Mouse (Mus musculus) heart, adult 2 months (tissue): ENCODE data around the gene Ppp1r35. TPM values are rescaled to one million over a fixed set of nuclear protein-coding genes. Genes with fewer than 3 reads are reported as not detected.
A peak's percentile ranks its signal among the peaks of the same experiment; 100 is the strongest.

Experiments used
- DNase-seq, 2 experiments: peaks; one replicate each; pipeline ENCODE4 v3.0.0; 2021
- H3K27ac ChIP-seq: fragments of 200-600 bp; 2 replicates; pipeline ENCODE4 v1.8.1; 2022
- H3K27me3 ChIP-seq: fragments of 200-500 bp; 2 replicates; pipeline ENCODE4 v1.6.1; 2012; ENCODE audit warnings: mild to moderate bottlenecking, low read length, inconsistent platforms, mixed read lengths; ENCODE audit not compliant: control insufficient read depth, insufficient read depth
- H3K36me3 ChIP-seq: fragments of 200-500 bp; 2 replicates; pipeline ENCODE4 v1.6.1; 2012; ENCODE audit warnings: low read length, inconsistent platforms; ENCODE audit not compliant: control insufficient read depth, insufficient read depth
- H3K4me1 ChIP-seq: fragments of 200-500 bp; 2 replicates; pipeline ENCODE4 v1.6.1; 2011; ENCODE audit warnings: low read length; ENCODE audit not compliant: control insufficient read depth, insufficient read depth
- H3K4me3 ChIP-seq: fragments of 200-600 bp; 2 replicates; pipeline ENCODE4 v1.8.1; 2022
- H3K79me2 ChIP-seq: fragments of 200-500 bp; replicated peaks from 2 replicates; pipeline ENCODE4 v1.6.1; 2012; ENCODE audit warnings: mild to moderate bottlenecking, inconsistent platforms, low read length, moderate library complexity, mixed read lengths; ENCODE audit not compliant: control insufficient read depth, insufficient read depth
- H3K9ac ChIP-seq: fragments of 200-500 bp; 2 replicates; pipeline ENCODE4 v1.6.1; 2012; ENCODE audit warnings: low read depth, mild to moderate bottlenecking, control low read depth, inconsistent platforms, low read length, mixed read lengths
- CTCF ChIP-seq: fragments of 200-600 bp; IDR thresholded peaks from 2 replicates; pipeline ENCODE4 v1.8.1; 2022; ENCODE audit warnings: antibody characterized with exemption, mild to moderate bottlenecking, moderate library complexity
- EP300 ChIP-seq: fragments of 200-500 bp; IDR thresholded peaks from 2 replicates; pipeline ENCODE4 v1.6.1; 2011; ENCODE audit warnings: low read depth, low read length, control low read depth; ENCODE audit not compliant: insufficient read depth
- POLR2A ChIP-seq: fragments of 200-500 bp; IDR thresholded peaks from 2 replicates; pipeline ENCODE4 v1.6.1; 2011; ENCODE audit warnings: mild to moderate bottlenecking, low read depth, low read length, control low read depth; ENCODE audit not compliant: insufficient read depth
- WGBS: fragments of 180-500 bp; shearing (Covaris S2); methylation state at CpG from one replicate; pipeline ENCODE4 v1.1.7; 2018; 5-methylcytosine and 5-hydroxymethylcytosine counted together
- intact Hi-C: fragments of 180-260 bp; cut with DNase I; formaldehyde crosslinking; loops from one replicate; pipeline ENCODE4 v1.15.1; 2025
- long read RNA-seq: library from polyadenylated mRNA; stranded (forward); transcript quantifications from one replicate; pipeline ENCODE4 v2.0.0, GENCODE M21; 2021
- polyA plus RNA-seq: library from polyadenylated mRNA; depleted of rRNA; stranded (reverse); fragments of >200 nt; gene quantifications from 2 replicates; pipeline ENCODE4 v1.2.3, GENCODE M21; 2012; rRNA removed
- total RNA-seq, 2 experiments: library from RNA; stranded (reverse); gene quantifications; 2 replicates each; pipeline ENCODE4 v1.2.3; 2021

The Ppp1r35 gene
- total RNA-seq (10 to 100 TPM in 1 of 2 experiments, 1 to 10 TPM in 1; 7.4 to 10.8 TPM), polyA plus RNA-seq (6.8 and 12.0 TPM in 2 replicates)
- long read RNA-seq, transcript Ppp1r35-201 (4 exons, 956 nt): major isoform, 11 of 16 reads
- long read RNA-seq, partial matches to known transcripts: 3 of 16 reads
- long read RNA-seq, other reads (novel, unspliced or antisense): 2 of 16 reads

DNA sequence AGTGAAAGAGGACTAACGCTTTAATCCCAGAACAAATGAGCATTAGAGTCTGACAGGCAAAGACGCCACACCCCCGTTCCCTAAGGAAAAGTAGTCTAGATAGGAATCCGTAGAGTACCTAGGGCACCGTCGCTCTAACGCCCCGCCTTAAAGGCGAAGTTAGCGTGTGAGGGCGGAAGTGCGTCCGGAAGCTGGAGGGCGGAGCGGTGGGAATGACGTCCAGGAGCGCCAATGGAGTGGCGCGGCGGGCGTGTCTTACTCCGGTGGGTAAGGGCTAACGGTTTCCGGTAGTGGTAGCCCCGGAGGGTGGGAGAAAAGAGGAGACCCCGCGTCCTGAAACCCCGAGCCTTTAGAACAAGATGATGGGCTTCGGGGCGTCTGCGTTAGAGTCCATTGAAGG is at the start of gene Ppp1r35:
Gene Ppp1r35, plus strand, starts transcription at position 215 of the 400 bp plus-strand sequence.
- peak within 1 kb of the TSS; percentile 92 for H3K27ac ChIP-seq
- under 1% methylated on average over 31 of the region's 31 CpGs for WGBS
- peak; percentile 97 to 99 for DNase-seq
- 0 out of 2 replicates have a peak, but pooled peaks cover 3% of the 10 kb centered on the region for H3K36me3 ChIP-seq
- peak within 1 kb of the TSS; percentile 82 for H3K9ac ChIP-seq
- peaks cover 3% of the 10 kb centered on the region for H3K4me1 ChIP-seq
- no peaks in the 10 kb centered on the region for H3K27me3 ChIP-seq
- TF ChIP-seq POLR2A (peak; percentile 72), EP300 (0 out of 2 replicates have a peak, but pooled peaks have one; percentile 70), CTCF (no peak)
- H3K4me3 ChIP-seq: peak within 1 kb of the TSS; percentile 70
- no peaks in the 10 kb centered on the region for H3K79me2 ChIP-seq
- intact Hi-C loops: no loop called here

DNA sequence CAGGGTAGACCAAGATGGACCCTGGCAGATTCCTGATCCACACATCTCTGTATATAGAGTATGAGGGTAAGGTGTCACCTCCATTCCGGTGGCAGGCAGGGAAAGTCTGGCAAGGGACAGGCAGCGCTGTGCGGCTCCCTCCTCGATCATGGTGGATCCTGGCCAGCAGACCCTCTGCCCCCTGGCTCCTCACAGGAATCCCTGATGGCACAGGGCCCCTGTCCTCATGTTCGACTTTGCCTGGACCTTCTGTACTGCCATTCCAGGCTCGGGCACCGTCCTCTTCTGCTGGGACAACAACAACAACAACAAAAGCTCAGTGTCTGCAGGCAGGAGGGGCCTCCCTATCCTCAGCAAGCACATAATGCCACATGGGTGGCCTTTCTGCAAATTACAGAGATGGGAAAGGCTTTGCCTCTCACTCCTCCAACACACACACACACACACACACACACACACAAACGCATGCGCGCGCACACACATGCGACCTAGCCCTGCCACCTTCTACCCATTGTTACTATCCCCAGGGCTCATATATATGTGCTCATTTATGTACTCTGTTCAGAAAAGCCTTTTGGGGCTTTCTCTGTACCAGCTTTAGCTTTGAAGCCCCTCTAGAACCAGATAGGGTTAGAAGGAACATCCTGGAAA is 44.9 kb upstream of the Ppp1r35 start:
- H3K79me2 ChIP-seq: no peaks in the 10 kb centered on the region
- H3K27ac ChIP-seq: no peak overlapping the region
- no peak overlapping the region for H3K4me3 ChIP-seq
- no peaks in the 10 kb centered on the region for H3K4me1 ChIP-seq
- DNase-seq: no peak
- 90% methylated on average over 12 of the region's 12 CpGs for WGBS
- intact Hi-C loops: no loop called here
- TF ChIP-seq EP300 (no peak), CTCF (no peak), POLR2A (no peak)
- no peaks in the 10 kb centered on the region for H3K36me3 ChIP-seq
- no peaks in the 10 kb centered on the region for H3K27me3 ChIP-seq
- no peak overlapping the region for H3K9ac ChIP-seq

DNA sequence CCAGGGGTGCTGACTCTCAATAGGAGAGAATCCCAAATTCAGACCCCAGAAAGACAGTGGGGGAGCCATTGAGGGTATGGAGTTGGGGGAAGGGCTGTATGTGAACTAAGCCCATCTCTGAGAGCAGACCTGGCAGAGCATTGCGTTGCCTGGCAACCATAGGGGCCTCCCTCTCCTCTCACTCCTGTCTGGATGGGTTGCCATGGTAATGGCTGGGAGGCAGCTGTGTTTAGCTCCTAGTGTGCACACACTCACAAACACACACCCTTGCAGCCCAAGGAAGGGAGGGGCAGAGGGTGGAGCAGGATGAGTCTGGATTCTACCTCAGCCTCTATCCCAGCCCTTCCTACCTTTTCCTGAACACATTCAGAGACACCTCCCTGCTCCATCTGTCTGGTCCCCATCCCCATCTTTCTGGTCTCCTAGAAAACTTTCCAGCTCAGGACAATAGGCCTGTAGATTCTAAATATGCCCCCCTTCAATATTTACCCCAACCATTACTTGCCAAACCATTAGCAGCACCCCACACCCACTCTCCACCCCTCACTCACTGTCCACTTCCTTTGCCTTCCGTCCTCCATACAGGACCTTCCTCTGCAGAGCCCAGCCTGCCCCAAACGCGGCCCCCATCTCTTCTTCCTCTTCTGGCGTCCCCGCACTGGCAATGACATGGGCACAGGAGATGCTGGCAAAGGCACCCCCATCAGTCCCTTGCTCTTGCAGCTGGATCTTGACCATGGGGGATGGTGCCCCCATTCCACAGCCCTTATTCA is 44.2 kb upstream of the Ppp1r35 start:
- no peaks in the 10 kb centered on the region for H3K79me2 ChIP-seq
- WGBS: 72% methylated on average over 6 of the region's 6 CpGs
- H3K36me3 ChIP-seq: no peaks in the 10 kb centered on the region
- DNase-seq: no peak
- H3K9ac ChIP-seq: no peak overlapping the region
- no peak overlapping the region for H3K4me3 ChIP-seq
- intact Hi-C loops: no loop called here
- H3K27me3 ChIP-seq: no peaks in the 10 kb centered on the region
- no peak overlapping the region for H3K27ac ChIP-seq
- no peaks in the 10 kb centered on the region for H3K4me1 ChIP-seq
- no peak for TF ChIP-seq EP300
- TF ChIP-seq POLR2A: no peak
- TF ChIP-seq CTCF: no peak

DNA sequence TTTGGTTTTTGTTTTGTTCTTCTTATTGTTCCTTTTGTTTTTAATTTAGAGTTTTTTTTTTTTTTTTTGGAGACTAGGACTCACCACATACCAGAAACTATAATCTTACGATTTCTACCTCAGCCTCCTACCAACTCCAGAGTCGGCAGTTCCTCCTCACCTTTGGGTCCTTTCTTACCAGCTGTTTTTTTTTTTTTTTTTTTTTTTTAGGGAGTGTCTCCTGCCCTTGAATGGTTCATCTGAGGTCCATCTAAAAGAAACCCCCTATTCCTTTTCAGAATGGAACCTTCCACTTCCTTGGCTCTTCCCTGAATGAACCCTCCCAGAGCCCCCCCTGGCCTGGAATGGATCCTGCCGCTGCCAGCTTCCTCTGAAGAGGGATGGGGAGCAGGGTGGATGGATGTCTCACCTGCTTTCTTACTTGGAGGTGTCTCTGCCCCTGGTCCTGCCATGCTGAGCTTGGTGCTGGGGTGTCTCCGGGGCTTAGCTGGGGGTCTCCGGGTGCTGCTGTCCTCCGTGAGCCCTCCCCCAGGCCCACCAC is 41.2 kb upstream of the Ppp1r35 start:
- TF ChIP-seq POLR2A: no peak
- no peak for TF ChIP-seq CTCF
- TF ChIP-seq EP300: no peak
- H3K36me3 ChIP-seq: no peaks in the 10 kb centered on the region
- no peak overlapping the region for H3K4me3 ChIP-seq
- no peak overlapping the region for H3K27ac ChIP-seq
- no peaks in the 10 kb centered on the region for H3K27me3 ChIP-seq
- intact Hi-C loops: no loop called here
- no peak for DNase-seq
- H3K79me2 ChIP-seq: no peaks in the 10 kb centered on the region
- 81% methylated on average over 6 of the region's 6 CpGs for WGBS
- no peak overlapping the region for H3K9ac ChIP-seq
- no peaks in the 10 kb centered on the region for H3K4me1 ChIP-seq

DNA sequence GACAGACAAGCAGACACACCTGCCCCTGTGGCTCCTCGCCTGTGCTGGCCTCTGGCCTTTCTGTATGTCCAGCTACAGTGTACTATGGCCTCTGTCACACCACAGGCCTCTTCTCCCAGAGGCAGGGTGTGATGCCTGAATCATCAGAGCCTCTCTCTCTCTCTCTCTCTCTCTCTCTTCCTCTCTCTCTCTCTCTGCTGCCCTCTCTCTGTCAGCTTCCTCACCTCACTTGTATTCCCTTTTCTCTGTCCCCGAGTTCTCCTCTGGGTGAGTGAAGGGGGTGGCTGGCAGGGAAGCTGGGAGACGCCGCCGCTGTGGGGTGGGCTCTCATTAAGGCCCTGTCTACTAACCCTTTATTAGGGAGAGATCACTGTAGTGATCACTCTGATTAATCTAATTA is 40.1 kb upstream of the Ppp1r35 start:
- Histone ChIP-seq H3K36me3 (no peaks in the 10 kb centered on the region), H3K27me3 (no peaks in the 10 kb centered on the region), H3K27ac (no peak overlapping the region), H3K4me3 (no peak overlapping the region), H3K79me2 (no peaks in the 10 kb centered on the region), H3K9ac (no peak overlapping the region), H3K4me1 (no peaks in the 10 kb centered on the region)
- no peak for DNase-seq
- 56% methylated on average over 5 of the region's 5 CpGs for WGBS
- no peak for TF ChIP-seq POLR2A
- peak; percentile 36 for TF ChIP-seq CTCF
- intact Hi-C loops: no loop called here

DNA sequence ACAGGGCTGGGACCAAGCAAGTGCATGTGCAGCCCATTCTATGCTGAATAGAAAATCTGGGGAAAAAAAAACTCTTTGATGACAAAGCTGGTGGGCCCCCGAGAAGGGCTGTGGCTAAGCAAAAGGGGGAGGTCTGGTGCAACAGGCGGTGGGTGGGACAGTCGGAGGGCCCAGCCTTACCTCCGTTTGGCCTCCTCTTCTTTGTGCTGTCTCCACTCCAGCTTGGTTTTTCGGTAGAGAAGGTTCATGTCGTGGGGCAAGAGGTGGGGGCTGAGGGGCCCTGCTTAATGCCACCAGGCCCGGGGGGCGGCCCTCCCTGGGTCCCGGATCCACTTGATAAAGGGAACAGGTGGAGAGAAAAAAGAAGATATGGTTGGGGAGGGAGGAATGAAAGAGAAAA is 39.2 kb upstream of the Ppp1r35 start:
- no peaks in the 10 kb centered on the region for H3K27me3 ChIP-seq
- no peaks in the 10 kb centered on the region for H3K4me1 ChIP-seq
- DNase-seq: no peak
- no peak overlapping the region for H3K9ac ChIP-seq
- no peaks in the 10 kb centered on the region for H3K79me2 ChIP-seq
- TF ChIP-seq POLR2A (no peak), EP300 (no peak), CTCF (no peak)
- no peak overlapping the region for H3K4me3 ChIP-seq
- intact Hi-C loops: no loop called here
- 89% methylated on average over 9 of the region's 9 CpGs for WGBS
- no peak overlapping the region for H3K27ac ChIP-seq
- H3K36me3 ChIP-seq: no peaks in the 10 kb centered on the region
